ENCODE assay signal across 21 mouse cellular contexts in genomic region chr1:107034236-107034635, GRCm38 (mm10). TPM values are rescaled to one million over a fixed set of nuclear protein-coding genes. Genes with fewer than 3 reads are reported as not detected.
A peak's percentile ranks its signal among the peaks of the same experiment; 100 is the strongest.
DNase-seq lines count a peak whose midpoint lies in the region.
"Not testable (repeated sequence)": the region's sequence is repeated elsewhere in the genome, so short reads cannot be mapped to it uniquely, and the experiment has no call there.
"Had no signal": no experiment of that assay in that cellular context is flagged by ENCODE, and none has a peak within 500 bp of the region (broad histone marks: within the 10 kb centered on the region; RNA-seq: fewer than 3 reads in every experiment).

No protein-coding gene starts in this region.

- intact Hi-C loops in left cerebral cortex, postnatal 25 days (cut with DNase I) = not testable (repeated sequence)

- peak; percentile 19 to 54 for DNase-seq in frontal cortex, adult 2 months (ENCODE audit: extremely low spot score in 1 of 2, low spot score in 1 of 2)
- DNase-seq in left cerebral cortex, adult 11 months (ENCODE audit: low spot score) = peak; percentile 23
- DNase-seq in left cerebral cortex, adult 9 months (ENCODE audit: low spot score in 2 of 2) = peak; percentile 15 to 38
- peak; percentile 12 to 86 for DNase-seq in left cerebral cortex, postnatal 25 days (ENCODE audit: low spot score in 2 of 2)
- DNase-seq in right cerebral cortex, adult 18-20 months = peak; percentile 49
- peak; percentile 44 for DNase-seq in telencephalon, adult 2 months (ENCODE audit: low read depth, low spot score)

RNA-seq across cellular contexts. Expression of gene Serpinb3a, which starts 17.9 kb away (rescaled TPM):
- not detected in 2 replicates for polyA plus RNA-seq in frontal cortex, adult 2 months (2012; rRNA removed)
- total RNA-seq in left cerebral cortex, postnatal 25 days (2021) = not detected
- total RNA-seq: adrenal gland, adult 2 months; adrenal gland, postnatal 10 days; adrenal gland, postnatal 25 days; adrenal gland, postnatal 4 days; ES-E14; MEL had no signal
- polyA plus RNA-seq: adrenal gland, adult 2 months; C2C12; cerebellum, adult 2 months; cortical plate, adult 2 months; embryonic facial prominence, embryonic 10.5 days; embryonic facial prominence, embryonic 12.5 days; forebrain, embryonic 11.5 days; forebrain, embryonic 13.5 days; forebrain, embryonic 15.5 days had no signal

RNA-seq across cellular contexts. Expression of gene Serpinb3d, which starts 49.1 kb away (rescaled TPM):
- not detected in 2 replicates for polyA plus RNA-seq in frontal cortex, adult 2 months (2012; rRNA removed)
- not detected for total RNA-seq in left cerebral cortex, postnatal 25 days (2021)
- total RNA-seq: adrenal gland, adult 2 months; adrenal gland, postnatal 10 days; adrenal gland, postnatal 25 days; adrenal gland, postnatal 4 days; ES-E14; MEL had no signal
- polyA plus RNA-seq: adrenal gland, adult 2 months; C2C12; cerebellum, adult 2 months; cortical plate, adult 2 months; embryonic facial prominence, embryonic 10.5 days; embryonic facial prominence, embryonic 12.5 days; embryonic facial prominence, embryonic 14.5 days; forebrain, embryonic 11.5 days; forebrain, embryonic 13.5 days; forebrain, embryonic 15.5 days had no signal

RNA-seq across cellular contexts. Expression of gene Serpinb13, which starts 53.5 kb away (rescaled TPM):
- not detected in 2 replicates for polyA plus RNA-seq in frontal cortex, adult 2 months (2012; rRNA removed)
- total RNA-seq in left cerebral cortex, postnatal 25 days (2021) = not detected
- total RNA-seq: adrenal gland, adult 2 months; adrenal gland, postnatal 10 days; adrenal gland, postnatal 25 days; adrenal gland, postnatal 4 days; ES-E14; MEL had no signal
- polyA plus RNA-seq: adrenal gland, adult 2 months; C2C12; cerebellum, adult 2 months; cortical plate, adult 2 months; embryonic facial prominence, embryonic 10.5 days; embryonic facial prominence, embryonic 12.5 days; embryonic facial prominence, embryonic 14.5 days; forebrain, embryonic 11.5 days; forebrain, embryonic 13.5 days; forebrain, embryonic 15.5 days had no signal

Comparison
In these comparisons a context has a peak if more than half of its experiments do, and no peak if none do; other contexts are left out.
1. Peak in every context shown above with its lines: DNase-seq.